Mouse (Mus musculus): ENCODE measurements around the gene Zfp423. TPM values are rescaled to one million over a fixed set of nuclear protein-coding genes. Genes with fewer than 3 reads are reported as not detected.

Zfp423 gene
- polyA plus RNA-seq, 1 experiment from 2014 or later = 39.2 TPM

GRCm38 (mm10) chr8:87926098-87926890 lies 33.1 kb downstream of the Zfp423 start:
- Histone ChIP-seq H3K9ac (ENCODE audit: low read length) (no peak overlapping the region), H3K4me1 (ENCODE audit: control insufficient read depth, insufficient read depth, low read length) (peaks cover 21% of the 10 kb centered on the region), H3K36me3 (ENCODE audit: control insufficient read depth, insufficient read depth, low read length) (no peaks in the 10 kb centered on the region), H3K27ac (replicated peaks; ENCODE audit: low read depth, low read length) (0 out of 2 replicates have a peak overlapping the region, but pooled peaks have one; percentile 15), H3K27me3 (ENCODE audit: control insufficient read depth, insufficient read depth, low read length) (no peaks in the 10 kb centered on the region), H3K9me3 (ENCODE audit: control insufficient read depth, low read length) (no peaks in the 10 kb centered on the region), H3K4me3 (ENCODE audit: low read depth, low read length) (no peak overlapping the region), H3K4me2 (ENCODE audit: low read depth, severe bottlenecking) (no peak overlapping the region)
- WGBS = 60% methylated on average over 7 of the region's 7 CpGs
- no peak for DNase-seq (ENCODE audit: low spot score)
- ATAC-seq (ENCODE audit: insufficient number of reproducible peaks, low FRiP score, low TSS enrichment, low read depth) = no peak

GRCm38 (mm10) chr8:87922936-87923335 lies 36.5 kb downstream of the Zfp423 start:
- no peaks in the 10 kb centered on the region for H3K27me3 ChIP-seq (ENCODE audit: control insufficient read depth, insufficient read depth, low read length)
- no peak for DNase-seq (ENCODE audit: low spot score)
- no peaks in the 10 kb centered on the region for H3K9me3 ChIP-seq (ENCODE audit: control insufficient read depth, low read length)
- H3K4me3 ChIP-seq (ENCODE audit: low read depth, low read length) = no peak overlapping the region
- H3K9ac ChIP-seq (ENCODE audit: low read length) = no peak overlapping the region
- no peaks in the 10 kb centered on the region for H3K36me3 ChIP-seq (ENCODE audit: control insufficient read depth, insufficient read depth, low read length)
- no peak overlapping the region for H3K27ac ChIP-seq (replicated peaks; ENCODE audit: low read depth, low read length)
- 86% methylated on average over 6 of the region's 6 CpGs for WGBS
- H3K4me1 ChIP-seq (ENCODE audit: control insufficient read depth, insufficient read depth, low read length) = peaks cover 18% of the 10 kb centered on the region
- no peak overlapping the region for H3K4me2 ChIP-seq (ENCODE audit: low read depth, severe bottlenecking)
- ATAC-seq (ENCODE audit: insufficient number of reproducible peaks, low FRiP score, low TSS enrichment, low read depth) = no peak

- H3K9ac ChIP-seq (ENCODE audit: low read length) = no peak overlapping the region
- H3K4me1 ChIP-seq (ENCODE audit: control insufficient read depth, insufficient read depth, low read length) = peaks cover 16% of the 10 kb centered on the region
- DNase-seq (ENCODE audit: low spot score) (no peak), ATAC-seq (ENCODE audit: insufficient number of reproducible peaks, low FRiP score, low TSS enrichment, low read depth) (no peak)
- H3K27me3 ChIP-seq (ENCODE audit: control insufficient read depth, insufficient read depth, low read length) = no peaks in the 10 kb centered on the region
- H3K4me3 ChIP-seq (ENCODE audit: low read depth, low read length) = no peak overlapping the region
- H3K9me3 ChIP-seq (ENCODE audit: control insufficient read depth, low read length) = no peaks in the 10 kb centered on the region
- H3K27ac ChIP-seq (replicated peaks; ENCODE audit: low read depth, low read length) = no peak overlapping the region
- H3K4me2 ChIP-seq (ENCODE audit: low read depth, severe bottlenecking) = no peak overlapping the region
- 54% methylated on average over 6 of the region's 6 CpGs for WGBS
- H3K36me3 ChIP-seq (ENCODE audit: control insufficient read depth, insufficient read depth, low read length) = no peaks in the 10 kb centered on the region
These were observed 36.9 kb downstream of the Zfp423 start for GRCm38 (mm10) chr8:87922446-87922845.

- 52% methylated on average over 5 of the region's 5 CpGs for WGBS
- Histone ChIP-seq H3K27me3 (ENCODE audit: control insufficient read depth, insufficient read depth, low read length) (no peaks in the 10 kb centered on the region), H3K4me3 (ENCODE audit: low read depth, low read length) (no peak overlapping the region), H3K9me3 (ENCODE audit: control insufficient read depth, low read length) (no peaks in the 10 kb centered on the region), H3K4me1 (ENCODE audit: control insufficient read depth, insufficient read depth, low read length) (peaks cover 15% of the 10 kb centered on the region), H3K36me3 (ENCODE audit: control insufficient read depth, insufficient read depth, low read length) (no peaks in the 10 kb centered on the region), H3K4me2 (ENCODE audit: low read depth, severe bottlenecking) (no peak overlapping the region), H3K9ac (ENCODE audit: low read length) (no peak overlapping the region), H3K27ac (replicated peaks; ENCODE audit: low read depth, low read length) (no peak overlapping the region)
- ATAC-seq (ENCODE audit: insufficient number of reproducible peaks, low FRiP score, low TSS enrichment, low read depth) (no peak), DNase-seq (ENCODE audit: low spot score) (no peak)
These were observed 41.4 kb downstream of the Zfp423 start for GRCm38 (mm10) chr8:87918004-87918403.

- WGBS = 91% methylated on average over 9 of the region's 9 CpGs
- ATAC-seq (ENCODE audit: insufficient number of reproducible peaks, low FRiP score, low TSS enrichment, low read depth) (no peak), DNase-seq (ENCODE audit: low spot score) (no peak)
- Histone ChIP-seq H3K4me1 (ENCODE audit: control insufficient read depth, insufficient read depth, low read length) (peaks cover 32% of the 10 kb centered on the region), H3K4me3 (ENCODE audit: low read depth, low read length) (no peak overlapping the region), H3K9me3 (ENCODE audit: control insufficient read depth, low read length) (no peaks in the 10 kb centered on the region), H3K36me3 (ENCODE audit: control insufficient read depth, insufficient read depth, low read length) (no peaks in the 10 kb centered on the region), H3K27me3 (ENCODE audit: control insufficient read depth, insufficient read depth, low read length) (no peaks in the 10 kb centered on the region), H3K9ac (ENCODE audit: low read length) (no peak overlapping the region), H3K27ac (replicated peaks; ENCODE audit: low read depth, low read length) (no peak overlapping the region), H3K4me2 (ENCODE audit: low read depth, severe bottlenecking) (no peak overlapping the region)
These were observed 43.6 kb downstream of the Zfp423 start for GRCm38 (mm10) chr8:87915763-87916162.

GRCm38 (mm10) chr8:87914247-87914967 lies 45.0 kb downstream of the Zfp423 start:
- DNase-seq (ENCODE audit: low spot score) (no peak), ATAC-seq (ENCODE audit: insufficient number of reproducible peaks, low FRiP score, low TSS enrichment, low read depth) (no peak)
- Histone ChIP-seq H3K9ac (ENCODE audit: low read length) (no peak overlapping the region), H3K4me2 (ENCODE audit: low read depth, severe bottlenecking) (no peak overlapping the region), H3K4me3 (ENCODE audit: low read depth, low read length) (no peak overlapping the region), H3K4me1 (ENCODE audit: control insufficient read depth, insufficient read depth, low read length) (peaks cover 40% of the 10 kb centered on the region), H3K36me3 (ENCODE audit: control insufficient read depth, insufficient read depth, low read length) (no peaks in the 10 kb centered on the region), H3K27ac (replicated peaks; ENCODE audit: low read depth, low read length) (no peak overlapping the region), H3K27me3 (ENCODE audit: control insufficient read depth, insufficient read depth, low read length) (no peaks in the 10 kb centered on the region), H3K9me3 (ENCODE audit: control insufficient read depth, low read length) (no peaks in the 10 kb centered on the region)
- 72% methylated on average over 6 of the region's 6 CpGs for WGBS

GRCm38 (mm10) chr8:87908940-87909339 lies 50.5 kb downstream of the Zfp423 start:
- H3K9ac ChIP-seq (ENCODE audit: low read length) = no peak overlapping the region
- no peak overlapping the region for H3K27ac ChIP-seq (replicated peaks; ENCODE audit: low read depth, low read length)
- no peaks in the 10 kb centered on the region for H3K27me3 ChIP-seq (ENCODE audit: control insufficient read depth, insufficient read depth, low read length)
- WGBS = 72% methylated on average over 2 of the region's 2 CpGs
- H3K36me3 ChIP-seq (ENCODE audit: control insufficient read depth, insufficient read depth, low read length) = no peaks in the 10 kb centered on the region
- no peak overlapping the region for H3K4me3 ChIP-seq (ENCODE audit: low read depth, low read length)
- DNase-seq (ENCODE audit: low spot score) (no peak), ATAC-seq (ENCODE audit: insufficient number of reproducible peaks, low FRiP score, low TSS enrichment, low read depth) (no peak)
- H3K4me1 ChIP-seq (ENCODE audit: control insufficient read depth, insufficient read depth, low read length) = peaks cover 43% of the 10 kb centered on the region
- H3K4me2 ChIP-seq (ENCODE audit: low read depth, severe bottlenecking) = no peak overlapping the region
- no peaks in the 10 kb centered on the region for H3K9me3 ChIP-seq (ENCODE audit: control insufficient read depth, low read length)

GRCm38 (mm10) chr8:87905404-87905803 lies 54.0 kb downstream of the Zfp423 start:
- H3K4me1 ChIP-seq (ENCODE audit: control insufficient read depth, insufficient read depth, low read length) = peaks cover 22% of the 10 kb centered on the region
- DNase-seq (ENCODE audit: low spot score) = no peak
- 81% methylated on average over 5 of the region's 5 CpGs for WGBS
- 0 out of 2 replicates have a peak overlapping the region, but pooled peaks have one; percentile 12 for H3K9ac ChIP-seq (ENCODE audit: low read length)
- ATAC-seq (ENCODE audit: insufficient number of reproducible peaks, low FRiP score, low TSS enrichment, low read depth) = no peak
- no peaks in the 10 kb centered on the region for H3K27me3 ChIP-seq (ENCODE audit: control insufficient read depth, insufficient read depth, low read length)
- no peak overlapping the region for H3K4me2 ChIP-seq (ENCODE audit: low read depth, severe bottlenecking)
- peak overlapping the region; percentile 5; the same call in 1 of the 2 replicates for H3K27ac ChIP-seq (replicated peaks; ENCODE audit: low read depth, low read length)
- H3K4me3 ChIP-seq (ENCODE audit: low read depth, low read length) = no peak overlapping the region
- no peaks in the 10 kb centered on the region for H3K9me3 ChIP-seq (ENCODE audit: control insufficient read depth, low read length)
- no peaks in the 10 kb centered on the region for H3K36me3 ChIP-seq (ENCODE audit: control insufficient read depth, insufficient read depth, low read length)
